Mouse (Mus musculus) liver, postnatal 0 days (tissue): Measurements from ENCODE around the gene Arfgef2.

ENCODE experiments used
- CTCF ChIP-seq: sonication (generic); IDR thresholded peaks from 2 replicates; pipeline ENCODE4 v1.5.1; 2016; ENCODE audit warnings: antibody characterized with exemption, low read depth
- EP300 ChIP-seq: IDR thresholded peaks from 2 replicates; pipeline ENCODE4 v1.6.1; 2016; ENCODE audit warnings: antibody characterized with exemption, low read depth, mild to moderate bottlenecking

- TF ChIP-seq CTCF (no peak), EP300 (no peak)
Observed at GRCm38 (mm10) chr2:166900792-166901505, 95.6 kb downstream of the Arfgef2 start.
